In the genomic region with DNA sequence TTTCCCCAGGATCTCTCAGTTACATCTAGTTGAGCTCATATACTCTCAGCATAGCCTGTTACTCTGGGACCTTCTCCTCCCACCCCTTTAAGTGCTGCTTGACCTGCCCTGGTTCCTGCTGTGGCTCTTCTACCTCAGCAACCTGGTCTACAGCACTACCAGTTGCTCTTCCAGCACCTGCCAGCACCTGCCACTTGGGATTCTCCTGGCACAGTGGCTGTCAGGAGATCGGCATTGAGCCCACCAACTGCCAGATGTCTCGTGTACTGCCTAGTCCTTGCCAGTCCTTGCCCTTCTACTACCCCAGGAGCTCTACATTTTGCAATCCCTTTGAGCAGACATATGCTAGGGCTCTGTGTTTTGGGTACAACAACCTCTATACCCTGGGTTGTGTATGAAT, we compare ENCODE assay signal across 28 mouse cellular contexts. TPM values are rescaled to one million over a fixed set of nuclear protein-coding genes. Genes with fewer than 3 reads are reported as not detected.
"Had no signal": no experiment of that assay in that cellular context is flagged by ENCODE, and none has a peak within 500 bp of the region (broad histone marks: within the 10 kb centered on the region; RNA-seq: fewer than 3 reads in every experiment).

No protein-coding gene starts in this region.

- H3K4me3 ChIP-seq: lung, embryonic 15.5 days; megakaryocyte, embryonic 14.5 days; midbrain, embryonic 13.5 days; midbrain, embryonic 15.5 days; myocyte; neural tube, embryonic 13.5 days; neural tube, embryonic 15.5 days had no signal

- H3K4me2 ChIP-seq: lung, embryonic 15.5 days; midbrain, embryonic 11.5 days; midbrain, embryonic 13.5 days; midbrain, embryonic 15.5 days; neural tube, embryonic 13.5 days; neural tube, embryonic 15.5 days had no signal

- H3K27ac ChIP-seq: lung, embryonic 15.5 days; macrophage; midbrain, embryonic 13.5 days; midbrain, embryonic 15.5 days; neural tube, embryonic 13.5 days; neural tube, embryonic 15.5 days had no signal

- DNase-seq: liver, postnatal 0 days; lung, adult 2 months; lung, postnatal 14 days; lung, postnatal 36 days; retina, postnatal 1 day; right cerebral cortex, adult 18-20 months; right cerebral cortex, postnatal 25 days; right cerebral cortex, postnatal 4 days; spleen, adult 18-20 months; thymus, adult 18-20 months; thymus, postnatal 14 days; thymus, postnatal 36 days had no signal

- ATAC-seq: liver, postnatal 0 days; lung, postnatal 0 days; midbrain, embryonic 13.5 days; midbrain, embryonic 15.5 days had no signal

- H3K4me1 ChIP-seq: lung, embryonic 15.5 days; megakaryocyte, embryonic 14.5 days; midbrain, embryonic 13.5 days; midbrain, embryonic 15.5 days; neural tube, embryonic 13.5 days; neural tube, embryonic 15.5 days had no signal

- H3K27me3 ChIP-seq: lung, embryonic 15.5 days; megakaryocyte, embryonic 14.5 days; midbrain, embryonic 13.5 days; midbrain, embryonic 15.5 days; neural tube, embryonic 13.5 days; neural tube, embryonic 15.5 days had no signal

- H3K9ac ChIP-seq: liver, postnatal 0 days; lung, embryonic 15.5 days; midbrain, embryonic 13.5 days; midbrain, embryonic 15.5 days; neural tube, embryonic 13.5 days; neural tube, embryonic 15.5 days had no signal

- H3K9me3 ChIP-seq: lung, embryonic 15.5 days; midbrain, embryonic 13.5 days; midbrain, embryonic 15.5 days; neural tube, embryonic 13.5 days; neural tube, embryonic 15.5 days had no signal

- H3K36me3 ChIP-seq: lung, embryonic 15.5 days; midbrain, embryonic 13.5 days; midbrain, embryonic 15.5 days; neural tube, embryonic 13.5 days; neural tube, embryonic 15.5 days had no signal

RNA-seq across cellular contexts. Expression of gene Gm5965, which starts 9.1 kb away (rescaled TPM):
- total RNA-seq: megakaryocyte progenitor cell, adult 5-6 weeks had no signal
- polyA plus RNA-seq: liver, postnatal 0 days; lung, adult 2 months; lung, embryonic 15.5 days; lung, postnatal 0 days; macrophage; midbrain, embryonic 11.5 days; midbrain, embryonic 13.5 days; midbrain, embryonic 15.5 days; myocyte; neural tube, embryonic 11.5 days; neural tube, embryonic 13.5 days; neural tube, embryonic 15.5 days; small intestine, adult 2 months; stomach, embryonic 14.5 days; stomach, embryonic 16.5 days; thymus, postnatal 0 days had no signal

RNA-seq across cellular contexts. Expression of gene 2310057N15Rik, which starts 12.8 kb away (rescaled TPM):
- total RNA-seq: megakaryocyte progenitor cell, adult 5-6 weeks had no signal
- polyA plus RNA-seq: liver, postnatal 0 days; lung, adult 2 months; lung, embryonic 15.5 days; lung, postnatal 0 days; macrophage; midbrain, embryonic 11.5 days; midbrain, embryonic 13.5 days; midbrain, embryonic 15.5 days; myocyte; neural tube, embryonic 11.5 days; neural tube, embryonic 13.5 days; neural tube, embryonic 15.5 days; small intestine, adult 2 months; stomach, embryonic 14.5 days; stomach, embryonic 16.5 days; thymus, postnatal 0 days had no signal

RNA-seq across cellular contexts. Expression of gene Gm20741, which starts 25.2 kb away (rescaled TPM):
- total RNA-seq: megakaryocyte progenitor cell, adult 5-6 weeks had no signal
- polyA plus RNA-seq: liver, postnatal 0 days; lung, adult 2 months; lung, embryonic 15.5 days; lung, postnatal 0 days; macrophage; midbrain, embryonic 11.5 days; midbrain, embryonic 13.5 days; midbrain, embryonic 15.5 days; myocyte; neural tube, embryonic 11.5 days; neural tube, embryonic 13.5 days; neural tube, embryonic 15.5 days; small intestine, adult 2 months; stomach, embryonic 14.5 days; stomach, embryonic 16.5 days; thymus, postnatal 0 days had no signal

RNA-seq across cellular contexts. Expression of gene 2310034C09Rik, which starts 28.1 kb away (rescaled TPM):
- total RNA-seq: megakaryocyte progenitor cell, adult 5-6 weeks had no signal
- polyA plus RNA-seq: liver, postnatal 0 days; lung, adult 2 months; lung, embryonic 15.5 days; lung, postnatal 0 days; macrophage; midbrain, embryonic 11.5 days; midbrain, embryonic 13.5 days; midbrain, embryonic 15.5 days; myocyte; neural tube, embryonic 11.5 days; neural tube, embryonic 13.5 days; neural tube, embryonic 15.5 days; small intestine, adult 2 months; stomach, embryonic 14.5 days; stomach, embryonic 16.5 days; thymus, postnatal 0 days had no signal

RNA-seq across cellular contexts. Expression of gene Krtap15, which starts 33.2 kb away (rescaled TPM):
- total RNA-seq: megakaryocyte progenitor cell, adult 5-6 weeks had no signal
- polyA plus RNA-seq: liver, postnatal 0 days; lung, adult 2 months; lung, embryonic 15.5 days; lung, postnatal 0 days; macrophage; midbrain, embryonic 11.5 days; midbrain, embryonic 13.5 days; midbrain, embryonic 15.5 days; myocyte; neural tube, embryonic 11.5 days; neural tube, embryonic 13.5 days; neural tube, embryonic 15.5 days; small intestine, adult 2 months; stomach, embryonic 14.5 days; stomach, embryonic 16.5 days; thymus, postnatal 0 days had no signal
